Mouse (Mus musculus) megakaryocyte, embryonic 14.5 days (primary cell): Measurements from ENCODE around the gene C1rb.

Experiments
- FLI1 ChIP-seq: IDR thresholded peaks from 2 replicates; pipeline ENCODE4 v1.6.1; 2012; ENCODE audit warnings: low read length, inconsistent platforms, mixed read lengths
- GATA1 ChIP-seq: IDR thresholded peaks from 3 replicates; pipeline ENCODE4 v1.6.1; 2012; ENCODE audit warnings: mixed read lengths, low read length, inconsistent platforms, borderline replicate concordance

- TF ChIP-seq GATA1 (no peak), FLI1 (no peak)
These were observed at the start of gene C1rb for GRCm38 (mm10) chr6:124570026-124570425.
